Mouse (Mus musculus): ENCODE results near the gene Klhl18. TPM values are rescaled to one million over a fixed set of nuclear protein-coding genes. Genes with fewer than 3 reads are reported as not detected.

Klhl18 gene
- polyA plus RNA-seq, 1 experiment from 2014 or later: 9.4 TPM

DNA sequence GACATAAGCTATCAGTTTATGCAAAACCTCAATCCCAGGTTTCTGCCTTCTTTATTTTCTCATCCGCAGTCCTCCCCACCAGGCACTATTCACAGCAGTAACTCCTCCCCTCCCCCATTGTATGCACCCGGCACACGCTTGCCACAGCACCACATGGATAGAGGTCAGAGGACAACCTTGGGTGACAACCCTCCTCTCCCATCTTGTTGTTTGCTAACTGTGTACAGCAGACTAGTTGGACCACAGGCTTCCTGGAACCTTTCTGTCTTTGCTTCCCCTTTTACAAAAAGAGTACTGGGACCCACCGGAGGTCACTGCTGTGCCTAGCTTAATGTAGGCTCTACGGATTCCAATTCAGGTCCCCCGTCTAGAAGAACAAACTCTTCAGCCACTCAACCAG, 35.9 kb downstream of the Klhl18 start:
- WGBS: 91% methylated on average over 6 of the region's 6 CpGs
- Histone ChIP-seq H3K4me2 (ENCODE audit: low read depth, severe bottlenecking) (no peak overlapping the region), H3K36me3 (ENCODE audit: control insufficient read depth, insufficient read depth, low read length) (peaks cover 2% of the 10 kb centered on the region; the same call in 1 of the 2 replicates), H3K27me3 (ENCODE audit: control insufficient read depth, insufficient read depth, low read length) (no peaks in the 10 kb centered on the region), H3K4me3 (ENCODE audit: low read depth, low read length) (no peak overlapping the region), H3K9me3 (ENCODE audit: control insufficient read depth, low read length) (no peaks in the 10 kb centered on the region), H3K9ac (ENCODE audit: low read length) (no peak overlapping the region), H3K4me1 (ENCODE audit: control insufficient read depth, insufficient read depth, low read length) (no peaks in the 10 kb centered on the region), H3K27ac (replicated peaks; ENCODE audit: low read depth, low read length) (no peak overlapping the region)
- no peak for DNase-seq (ENCODE audit: low spot score)
- no peak for ATAC-seq (ENCODE audit: insufficient number of reproducible peaks, low FRiP score, low TSS enrichment, low read depth)

DNA sequence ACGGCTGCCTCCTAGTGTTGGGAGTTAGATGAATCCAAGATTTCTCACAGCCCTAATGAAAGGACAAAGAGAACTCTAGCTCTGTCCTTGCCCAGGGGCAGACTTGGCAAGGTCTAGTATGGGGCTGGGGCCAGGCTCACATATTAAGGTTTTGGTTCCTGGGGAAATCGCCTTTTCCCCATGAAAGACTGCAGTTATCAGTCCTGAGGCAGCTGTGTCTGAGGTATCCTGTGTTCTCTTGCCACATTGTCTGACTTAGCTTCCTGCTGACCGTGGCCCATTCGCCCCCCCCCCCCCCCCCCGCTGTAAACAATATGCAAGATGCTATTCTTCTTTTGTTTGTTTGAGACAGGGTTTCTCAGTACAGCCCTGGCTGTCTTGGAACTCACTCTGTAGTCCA, 36.4 kb downstream of the Klhl18 start:
- no peak for DNase-seq (ENCODE audit: low spot score)
- Histone ChIP-seq H3K27me3 (ENCODE audit: control insufficient read depth, insufficient read depth, low read length) (no peaks in the 10 kb centered on the region), H3K9me3 (ENCODE audit: control insufficient read depth, low read length) (no peaks in the 10 kb centered on the region), H3K4me1 (ENCODE audit: control insufficient read depth, insufficient read depth, low read length) (no peaks in the 10 kb centered on the region), H3K36me3 (ENCODE audit: control insufficient read depth, insufficient read depth, low read length) (peaks cover 4% of the 10 kb centered on the region; the same call in 1 of the 2 replicates), H3K4me3 (ENCODE audit: low read depth, low read length) (no peak overlapping the region), H3K9ac (ENCODE audit: low read length) (no peak overlapping the region), H3K4me2 (ENCODE audit: low read depth, severe bottlenecking) (no peak overlapping the region), H3K27ac (replicated peaks; ENCODE audit: low read depth, low read length) (no peak overlapping the region)
- WGBS: 71% methylated on average over 5 of the region's 5 CpGs
- ATAC-seq (ENCODE audit: insufficient number of reproducible peaks, low FRiP score, low TSS enrichment, low read depth): no peak

DNA sequence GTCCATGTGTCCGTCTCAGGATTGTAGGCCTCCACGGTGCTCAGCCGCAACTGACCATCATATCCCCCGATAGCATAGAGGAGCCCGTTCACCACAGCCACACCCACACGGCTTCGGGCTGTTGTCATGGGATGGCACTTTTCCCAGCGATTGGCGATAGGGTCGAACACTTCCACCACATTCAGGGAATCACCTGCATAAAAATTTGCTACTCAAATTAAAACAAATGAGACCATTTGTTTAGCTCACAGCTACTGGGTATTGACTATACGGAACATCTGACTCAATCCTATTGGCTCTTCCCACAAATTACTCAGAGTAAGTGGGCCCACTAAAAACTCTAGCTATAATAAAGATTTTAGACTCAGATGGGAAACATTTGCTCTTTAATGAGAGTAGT, 40.5 kb downstream of the Klhl18 start:
- Histone ChIP-seq H3K4me3 (ENCODE audit: low read depth, low read length) (no peak overlapping the region), H3K4me1 (ENCODE audit: control insufficient read depth, insufficient read depth, low read length) (no peaks in the 10 kb centered on the region), H3K9ac (ENCODE audit: low read length) (no peak overlapping the region), H3K36me3 (ENCODE audit: control insufficient read depth, insufficient read depth, low read length) (peaks cover 4% of the 10 kb centered on the region; the same call in 1 of the 2 replicates), H3K27me3 (ENCODE audit: control insufficient read depth, insufficient read depth, low read length) (no peaks in the 10 kb centered on the region), H3K9me3 (ENCODE audit: control insufficient read depth, low read length) (no peaks in the 10 kb centered on the region), H3K27ac (replicated peaks; ENCODE audit: low read depth, low read length) (no peak overlapping the region), H3K4me2 (ENCODE audit: low read depth, severe bottlenecking) (no peak overlapping the region)
- ATAC-seq (ENCODE audit: insufficient number of reproducible peaks, low FRiP score, low TSS enrichment, low read depth) (no peak), DNase-seq (ENCODE audit: low spot score) (no peak)
- WGBS: 95% methylated on average over 11 of the region's 11 CpGs

DNA sequence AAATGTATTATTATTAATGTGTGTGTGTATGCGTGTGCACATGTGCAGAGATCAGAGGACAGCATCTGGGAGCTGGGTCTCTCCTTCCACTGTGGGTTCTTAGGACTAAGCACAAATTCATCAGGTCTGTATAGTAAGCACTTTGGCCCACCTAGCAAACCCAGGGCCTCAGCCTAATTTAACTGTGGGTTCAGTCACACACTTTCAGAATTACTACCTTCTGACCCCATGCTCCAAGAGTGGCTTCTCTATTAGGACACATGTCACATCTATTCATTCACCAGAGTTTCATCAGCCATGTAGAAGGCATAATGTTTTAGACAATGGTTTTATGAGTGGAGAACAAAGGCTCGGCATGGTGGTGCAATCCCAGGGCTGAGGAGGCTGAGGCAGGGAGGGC, 43.4 kb downstream of the Klhl18 start:
- no peaks in the 10 kb centered on the region for H3K27me3 ChIP-seq (ENCODE audit: control insufficient read depth, insufficient read depth, low read length)
- no peak overlapping the region for H3K4me2 ChIP-seq (ENCODE audit: low read depth, severe bottlenecking)
- H3K9me3 ChIP-seq (ENCODE audit: control insufficient read depth, low read length): no peaks in the 10 kb centered on the region
- H3K4me1 ChIP-seq (ENCODE audit: control insufficient read depth, insufficient read depth, low read length): no peaks in the 10 kb centered on the region
- H3K27ac ChIP-seq (replicated peaks; ENCODE audit: low read depth, low read length): no peak overlapping the region
- WGBS: 94% methylated on average over 2 of the region's 2 CpGs
- ATAC-seq (ENCODE audit: insufficient number of reproducible peaks, low FRiP score, low TSS enrichment, low read depth): no peak
- no peak for DNase-seq (ENCODE audit: low spot score)
- H3K4me3 ChIP-seq (ENCODE audit: low read depth, low read length): no peak overlapping the region
- H3K36me3 ChIP-seq (ENCODE audit: control insufficient read depth, insufficient read depth, low read length): peaks cover 4% of the 10 kb centered on the region; the same call in 1 of the 2 replicates
- no peak overlapping the region for H3K9ac ChIP-seq (ENCODE audit: low read length)

DNA sequence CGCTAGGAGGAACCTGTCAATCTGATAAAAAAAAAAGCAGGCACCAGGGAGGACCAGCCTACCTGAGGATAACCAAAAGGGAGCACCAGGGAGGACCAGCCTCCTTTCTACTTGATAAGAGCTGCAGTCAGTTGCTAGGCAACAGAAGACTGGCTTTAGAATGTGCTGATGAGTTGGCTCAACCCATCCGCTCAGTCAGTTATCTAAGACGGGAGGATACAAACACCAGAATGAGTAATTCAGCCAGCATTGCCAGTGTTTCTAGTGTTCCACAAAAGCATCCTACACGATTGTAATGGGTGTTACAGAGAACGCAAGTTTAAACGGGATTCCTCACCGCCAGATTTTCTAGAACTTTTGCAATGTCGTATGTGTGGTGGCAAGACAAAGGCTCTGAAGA, 45.3 kb downstream of the Klhl18 start:
- ATAC-seq (ENCODE audit: insufficient number of reproducible peaks, low FRiP score, low TSS enrichment, low read depth) (no peak), DNase-seq (ENCODE audit: low spot score) (no peak)
- Histone ChIP-seq H3K4me1 (ENCODE audit: control insufficient read depth, insufficient read depth, low read length) (no peaks in the 10 kb centered on the region), H3K4me3 (ENCODE audit: low read depth, low read length) (no peak overlapping the region), H3K9ac (ENCODE audit: low read length) (no peak overlapping the region), H3K27ac (replicated peaks; ENCODE audit: low read depth, low read length) (no peak overlapping the region), H3K9me3 (ENCODE audit: control insufficient read depth, low read length) (no peaks in the 10 kb centered on the region), H3K36me3 (ENCODE audit: control insufficient read depth, insufficient read depth, low read length) (peaks cover 4% of the 10 kb centered on the region; the same call in 1 of the 2 replicates), H3K27me3 (ENCODE audit: control insufficient read depth, insufficient read depth, low read length) (no peaks in the 10 kb centered on the region), H3K4me2 (ENCODE audit: low read depth, severe bottlenecking) (no peak overlapping the region)
- WGBS: 90% methylated on average over 8 of the region's 8 CpGs

DNA sequence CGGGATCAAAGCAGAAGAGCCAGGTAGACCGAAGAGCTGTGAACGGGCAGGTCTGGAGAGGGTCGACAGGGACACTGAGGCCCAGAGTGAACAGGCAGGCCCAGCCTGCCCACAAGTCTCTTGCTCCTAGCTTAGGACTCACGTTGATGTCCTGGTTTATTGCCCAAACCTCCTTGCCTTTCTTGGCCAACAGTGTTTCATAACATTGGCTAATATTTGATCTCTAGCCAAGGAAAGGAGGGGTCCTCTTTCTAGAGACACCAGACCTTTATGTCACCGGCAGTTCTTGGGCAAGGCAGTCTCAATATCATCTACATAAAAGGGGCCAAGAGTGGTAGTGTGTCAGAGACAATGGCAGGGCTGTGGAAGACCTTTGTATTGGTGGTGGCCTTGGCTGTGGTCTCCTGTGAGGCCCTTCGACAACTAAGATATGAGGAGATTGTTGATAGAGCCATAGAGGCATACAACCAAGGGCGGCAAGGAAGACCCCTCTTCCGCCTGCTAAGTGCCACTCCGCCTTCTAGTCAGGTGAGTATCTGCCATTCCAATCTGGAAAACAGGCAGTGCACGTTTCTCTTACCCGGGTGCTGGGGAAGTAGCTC, 56.9 kb downstream of the Klhl18 start, which contains the start of gene Ngp:
Gene Ngp, plus strand, starts transcription at position 237 of the 602 bp plus-strand sequence.
- no peak for ATAC-seq (ENCODE audit: insufficient number of reproducible peaks, low FRiP score, low TSS enrichment, low read depth)

DNA sequence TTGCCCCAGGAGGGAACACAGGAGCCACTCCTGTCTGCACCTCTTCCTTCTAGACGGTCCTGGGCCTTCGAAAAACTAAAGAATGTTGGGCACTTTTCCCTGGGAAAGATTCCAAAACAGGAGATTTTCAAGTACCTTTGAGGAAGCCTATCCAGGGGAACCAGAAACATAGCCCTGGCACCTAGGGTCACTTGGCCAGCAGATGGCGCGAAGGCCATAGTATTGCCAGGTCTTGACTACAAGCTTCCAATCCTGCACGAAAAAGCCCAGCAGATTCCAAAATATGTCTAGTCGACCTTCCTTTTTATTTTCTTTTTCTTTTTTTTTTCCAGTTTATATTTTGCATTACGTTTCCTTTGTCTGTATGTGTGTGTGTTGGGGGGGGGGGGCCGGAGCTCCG, 62.7 kb downstream of the Klhl18 start:
- Histone ChIP-seq H3K9me3 (ENCODE audit: control insufficient read depth, low read length) (no peaks in the 10 kb centered on the region), H3K27ac (replicated peaks; ENCODE audit: low read depth, low read length) (no peak overlapping the region), H3K27me3 (ENCODE audit: control insufficient read depth, insufficient read depth, low read length) (no peaks in the 10 kb centered on the region), H3K4me3 (ENCODE audit: low read depth, low read length) (no peak overlapping the region), H3K36me3 (ENCODE audit: control insufficient read depth, insufficient read depth, low read length) (no peaks in the 10 kb centered on the region), H3K4me2 (ENCODE audit: low read depth, severe bottlenecking) (no peak overlapping the region), H3K4me1 (ENCODE audit: control insufficient read depth, insufficient read depth, low read length) (no peaks in the 10 kb centered on the region), H3K9ac (ENCODE audit: low read length) (no peak overlapping the region)
- no peak for ATAC-seq (ENCODE audit: insufficient number of reproducible peaks, low FRiP score, low TSS enrichment, low read depth)
- 60% methylated on average over 9 of the region's 9 CpGs for WGBS
- DNase-seq (ENCODE audit: low spot score): peak; percentile 70

More for the DNA sequence above, 56.9 kb downstream of the Klhl18 start, which contains the start of gene Ngp:
- Histone ChIP-seq H3K9me3 (ENCODE audit: control insufficient read depth, low read length) (no peaks in the 10 kb centered on the region), H3K9ac (ENCODE audit: low read length) (no peak within 1 kb of the TSS), H3K27me3 (ENCODE audit: control insufficient read depth, insufficient read depth, low read length) (no peaks in the 10 kb centered on the region), H3K4me2 (ENCODE audit: low read depth, severe bottlenecking) (no peak within 1 kb of the TSS), H3K4me1 (ENCODE audit: control insufficient read depth, insufficient read depth, low read length) (no peaks in the 10 kb centered on the region), H3K36me3 (ENCODE audit: control insufficient read depth, insufficient read depth, low read length) (no peaks in the 10 kb centered on the region), H3K27ac (replicated peaks; ENCODE audit: low read depth, low read length) (no peak within 1 kb of the TSS), H3K4me3 (ENCODE audit: low read depth, low read length) (no peak within 1 kb of the TSS)
- WGBS: 89% methylated on average over 12 of the region's 12 CpGs
- DNase-seq (ENCODE audit: low spot score): no peak

DNA sequence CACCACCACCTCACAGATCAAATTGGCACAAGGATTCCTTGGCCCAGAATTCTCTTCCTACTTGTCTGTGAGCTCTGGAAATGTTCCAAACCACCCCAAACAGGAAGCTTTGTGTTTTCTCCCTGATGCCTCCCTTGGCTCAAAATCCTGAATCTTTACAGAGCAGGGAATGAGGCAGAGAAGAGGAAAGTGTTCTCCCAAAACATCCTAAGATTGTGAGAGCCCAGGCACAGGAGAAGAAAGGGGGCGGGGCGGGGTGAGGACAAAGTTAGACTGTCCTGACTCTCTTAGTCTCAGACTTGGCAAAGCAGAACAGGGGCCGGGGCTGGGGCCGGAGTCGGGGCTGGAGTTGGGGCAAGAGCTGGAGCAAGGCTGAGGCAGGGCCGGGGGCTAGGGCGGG, 63.6 kb downstream of the Klhl18 start:
- no peak for ATAC-seq (ENCODE audit: insufficient number of reproducible peaks, low FRiP score, low TSS enrichment, low read depth)
- no peak for DNase-seq (ENCODE audit: low spot score)
- H3K9ac ChIP-seq (ENCODE audit: low read length): no peak overlapping the region
- no peak overlapping the region for H3K4me3 ChIP-seq (ENCODE audit: low read depth, low read length)
- 78% methylated on average over 7 of the region's 7 CpGs for WGBS
- H3K27me3 ChIP-seq (ENCODE audit: control insufficient read depth, insufficient read depth, low read length): no peaks in the 10 kb centered on the region
- H3K36me3 ChIP-seq (ENCODE audit: control insufficient read depth, insufficient read depth, low read length): no peaks in the 10 kb centered on the region
- H3K27ac ChIP-seq (replicated peaks; ENCODE audit: low read depth, low read length): no peak overlapping the region
- no peak overlapping the region for H3K4me2 ChIP-seq (ENCODE audit: low read depth, severe bottlenecking)
- H3K9me3 ChIP-seq (ENCODE audit: control insufficient read depth, low read length): no peaks in the 10 kb centered on the region
- no peaks in the 10 kb centered on the region for H3K4me1 ChIP-seq (ENCODE audit: control insufficient read depth, insufficient read depth, low read length)
